Mouse (Mus musculus): ENCODE results near the gene Ttll1.

The Ttll1 gene

GRCm38 (mm10) chr15:83510805-83511405 lies at the start of gene Ttll1:
TSS of gene Ttll1 (minus strand) at chr15:83510893.
- DNase-seq, result peak; percentile 98

GRCm38 (mm10) chr15:83555161-83555974 lies 44.7 kb upstream of the Ttll1 start:
- DNase-seq, result peak; percentile 90 to 93

GRCm38 (mm10) chr15:83553831-83554230 lies 43.1 kb upstream of the Ttll1 start:
- no peak for DNase-seq

- DNase-seq, result no peak
Observed at GRCm38 (mm10) chr15:83550137-83550536, 39.4 kb upstream of the Ttll1 start.

- DNase-seq, result no peak
Observed at GRCm38 (mm10) chr15:83547144-83547543, 36.5 kb upstream of the Ttll1 start.

- no peak for DNase-seq
Observed at GRCm38 (mm10) chr15:83546029-83546428, 35.3 kb upstream of the Ttll1 start.

- peak in 1 of 2 experiments; percentile 42 for DNase-seq
Observed at GRCm38 (mm10) chr15:83541647-83542287, 31.1 kb upstream of the Ttll1 start.

GRCm38 (mm10) chr15:83539905-83540304 lies 29.2 kb upstream of the Ttll1 start:
- DNase-seq, result peak; percentile 69 to 75

GRCm38 (mm10) chr15:83538855-83539254 lies 28.2 kb upstream of the Ttll1 start:
- DNase-seq, result no peak

GRCm38 (mm10) chr15:83535890-83536231 lies 25.2 kb upstream of the Ttll1 start:
- DNase-seq, result no peak

GRCm38 (mm10) chr15:83534960-83535889 lies 24.5 kb upstream of the Ttll1 start:
- DNase-seq, result peak; percentile 55

GRCm38 (mm10) chr15:83532606-83533005 lies 21.9 kb upstream of the Ttll1 start:
- DNase-seq, result no peak

- DNase-seq, result peak in 1 of 2 experiments; percentile 30
Observed at GRCm38 (mm10) chr15:83531961-83532469, 21.3 kb upstream of the Ttll1 start.

GRCm38 (mm10) chr15:83530688-83531087 lies 20.0 kb upstream of the Ttll1 start:
- DNase-seq, result no peak

GRCm38 (mm10) chr15:83530233-83530632 lies 19.5 kb upstream of the Ttll1 start:
- peak; percentile 74 to 87 for DNase-seq

GRCm38 (mm10) chr15:83529765-83530164 lies 19.1 kb upstream of the Ttll1 start:
- DNase-seq, result peak; percentile 47 to 55

GRCm38 (mm10) chr15:83528892-83529291 lies 18.2 kb upstream of the Ttll1 start:
- DNase-seq, result no peak

GRCm38 (mm10) chr15:83527747-83528146 lies 17.1 kb upstream of the Ttll1 start:
- no peak for DNase-seq

- no peak for DNase-seq
Observed at GRCm38 (mm10) chr15:83527092-83527437, 16.4 kb upstream of the Ttll1 start.

- DNase-seq, result peak; percentile 72 to 79
Observed at GRCm38 (mm10) chr15:83526424-83527091, 15.9 kb upstream of the Ttll1 start, which contains the start of gene Bik. TSS of gene Bik (plus strand) at chr15:83526862.

- DNase-seq, result no peak
Observed at GRCm38 (mm10) chr15:83524333-83524729, 13.6 kb upstream of the Ttll1 start.
